Mouse (Mus musculus) duodenum, adult 2 months (tissue): ENCODE measurements around the gene Cenpp. TPM values are rescaled to one million over a fixed set of nuclear protein-coding genes. Genes with fewer than 3 reads are reported as not detected.

Source experiments
- polyA plus RNA-seq: library from polyadenylated mRNA; depleted of rRNA; stranded (reverse); fragments of >200 nt; gene quantifications from 2 replicates; pipeline ENCODE4 v1.2.3, GENCODE M21; 2012; ENCODE audit warnings: low replicate concordance; rRNA removed

Cenpp gene
- 0.16 and 0.38 TPM in 2 replicates for polyA plus RNA-seq

DNA sequence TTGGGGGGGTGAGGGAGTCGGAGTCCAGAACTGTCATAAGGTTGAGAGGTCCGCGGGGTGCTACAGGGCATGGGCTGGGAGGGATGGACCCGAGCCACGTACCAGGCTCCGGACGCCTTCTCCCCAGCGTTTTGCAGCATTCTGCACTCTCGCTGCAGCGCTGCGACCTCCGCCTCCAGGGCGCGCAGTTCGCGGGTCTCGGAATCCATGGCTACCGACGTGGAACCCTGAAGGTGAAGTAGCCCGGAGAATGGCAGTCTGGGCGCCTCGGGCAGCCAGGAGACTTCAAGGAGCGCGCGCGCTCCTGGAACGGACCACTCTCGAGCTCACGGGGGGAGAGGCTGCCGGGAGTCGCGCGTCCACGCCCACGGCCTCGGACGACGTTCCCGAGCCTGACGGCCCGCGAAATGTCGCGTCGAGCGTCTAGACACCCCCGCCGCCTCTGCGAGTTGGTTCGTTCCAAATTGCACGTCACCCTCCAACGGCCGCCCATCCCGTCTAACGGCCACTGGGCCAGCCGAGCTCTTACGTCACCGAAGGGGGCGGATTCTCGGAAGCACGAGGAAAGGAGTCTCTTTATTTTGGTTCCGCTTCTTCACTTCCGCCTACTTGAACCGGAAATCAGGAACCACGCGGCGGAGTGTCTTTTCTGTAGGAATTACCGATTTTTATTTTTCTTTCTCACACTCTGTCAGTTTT is at the start of gene Cenpp, which contains the start of gene Nol8:
Gene Cenpp (minus strand): TSS at position 305 of the 699 bp plus-strand sequence.
Gene Nol8 (plus strand): TSS at position 598 of the 699 bp plus-strand sequence.

GRCm38 (mm10) chr13:49681351-49682232 is 29.0 kb upstream of the Cenpp start, which contains the start of gene Iars:
Gene Iars, plus strand, starts transcription at chr13:49682100.

DNA sequence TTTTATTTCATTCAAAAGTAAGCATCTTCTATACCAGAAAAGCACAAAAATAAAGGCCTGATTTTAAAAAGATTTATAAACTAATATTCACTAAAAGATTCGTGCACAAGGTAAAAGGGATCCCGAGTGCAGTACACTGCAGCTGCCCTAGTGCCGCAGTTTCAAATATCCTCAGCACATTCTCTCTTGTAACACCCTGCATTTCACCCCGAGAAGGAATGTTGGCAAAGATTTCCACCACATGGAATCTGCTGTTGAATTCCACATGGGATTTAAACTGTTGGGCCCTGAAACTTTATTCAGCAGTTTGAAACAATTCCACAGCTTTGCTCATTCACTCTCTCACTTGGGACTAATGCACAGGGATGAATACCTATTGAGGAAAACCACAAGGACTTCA is 44.9 kb downstream of the Cenpp start, which contains the start of gene Ogn:
Gene Ogn (plus strand): TSS at position 333 of the 400 bp plus-strand sequence.

DNA sequence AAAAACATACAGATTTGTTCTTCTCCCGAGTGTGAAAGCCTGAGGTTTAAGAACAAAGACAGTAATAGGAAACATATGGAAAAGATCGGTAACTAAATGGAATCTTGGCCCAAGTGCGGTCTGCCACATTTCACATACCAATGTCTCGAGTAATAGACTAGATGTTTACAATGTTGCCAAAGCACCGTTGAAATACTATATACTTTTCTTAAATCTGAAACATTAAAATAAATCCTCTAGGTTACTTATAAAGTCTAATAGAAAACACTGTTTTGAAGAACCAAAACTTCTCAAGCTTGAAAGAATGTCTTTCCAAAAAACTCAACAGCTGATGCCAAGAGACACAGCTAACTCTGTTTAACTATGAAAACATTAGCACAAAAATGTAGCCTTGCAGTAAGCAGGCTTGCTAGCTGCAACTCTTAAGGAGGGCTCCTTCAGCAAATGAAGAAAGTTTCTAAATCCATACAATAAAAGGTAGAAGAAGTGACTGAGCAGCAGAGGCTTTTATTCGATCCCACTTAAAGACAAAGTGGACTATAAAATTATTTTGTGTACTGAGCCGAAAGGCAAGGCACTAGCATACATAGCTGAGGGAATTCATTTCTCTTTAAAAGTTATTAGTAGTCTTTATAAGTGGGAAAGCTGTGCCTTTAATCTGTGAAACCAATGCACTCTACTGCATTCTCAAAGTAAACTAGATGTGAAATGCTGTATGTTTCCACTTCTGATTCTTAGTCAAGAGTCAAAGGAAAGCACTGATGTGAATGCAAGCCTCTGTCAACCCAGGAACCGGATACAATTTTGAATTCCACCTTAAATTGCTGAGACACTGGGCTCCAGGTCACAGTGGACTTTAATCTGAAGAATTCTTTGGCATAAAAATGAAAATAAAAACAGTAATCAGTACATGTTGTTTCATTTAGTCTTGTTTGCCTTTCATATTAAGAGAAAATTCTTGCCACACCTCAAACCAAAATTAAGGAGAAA is 70.7 kb downstream of the Cenpp start, which contains the start of gene Omd:
Gene Omd (plus strand): TSS at position 922 of the 990 bp plus-strand sequence.

DNA sequence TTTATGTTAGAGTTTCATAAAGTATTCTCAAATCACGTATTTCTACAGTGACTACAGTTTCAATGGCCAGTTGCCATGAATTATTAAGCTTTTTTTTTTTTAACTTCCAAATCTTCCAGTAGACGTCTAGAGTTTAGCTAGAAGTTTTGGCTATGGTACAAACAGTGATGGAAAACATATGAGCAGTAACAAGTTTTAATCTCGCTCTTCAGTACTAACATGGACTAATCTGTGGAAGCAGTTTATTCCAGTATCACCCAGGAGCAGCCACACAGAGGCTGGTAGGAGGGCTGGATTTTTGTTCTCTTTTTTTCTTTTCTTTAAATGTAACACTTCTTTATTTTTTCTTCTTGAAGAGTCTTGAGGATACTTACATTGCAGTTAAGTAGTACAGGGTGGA is 108.3 kb downstream of the Cenpp start, which contains the start of gene Aspn:
Gene Aspn (plus strand): TSS at position 165 of the 400 bp plus-strand sequence.

GRCm38 (mm10) chr13:49504510-49504909 is 148.1 kb downstream of the Cenpp start, which contains the start of gene Ecm2:
Gene Ecm2, plus strand, starts transcription at chr13:49504810.

DNA sequence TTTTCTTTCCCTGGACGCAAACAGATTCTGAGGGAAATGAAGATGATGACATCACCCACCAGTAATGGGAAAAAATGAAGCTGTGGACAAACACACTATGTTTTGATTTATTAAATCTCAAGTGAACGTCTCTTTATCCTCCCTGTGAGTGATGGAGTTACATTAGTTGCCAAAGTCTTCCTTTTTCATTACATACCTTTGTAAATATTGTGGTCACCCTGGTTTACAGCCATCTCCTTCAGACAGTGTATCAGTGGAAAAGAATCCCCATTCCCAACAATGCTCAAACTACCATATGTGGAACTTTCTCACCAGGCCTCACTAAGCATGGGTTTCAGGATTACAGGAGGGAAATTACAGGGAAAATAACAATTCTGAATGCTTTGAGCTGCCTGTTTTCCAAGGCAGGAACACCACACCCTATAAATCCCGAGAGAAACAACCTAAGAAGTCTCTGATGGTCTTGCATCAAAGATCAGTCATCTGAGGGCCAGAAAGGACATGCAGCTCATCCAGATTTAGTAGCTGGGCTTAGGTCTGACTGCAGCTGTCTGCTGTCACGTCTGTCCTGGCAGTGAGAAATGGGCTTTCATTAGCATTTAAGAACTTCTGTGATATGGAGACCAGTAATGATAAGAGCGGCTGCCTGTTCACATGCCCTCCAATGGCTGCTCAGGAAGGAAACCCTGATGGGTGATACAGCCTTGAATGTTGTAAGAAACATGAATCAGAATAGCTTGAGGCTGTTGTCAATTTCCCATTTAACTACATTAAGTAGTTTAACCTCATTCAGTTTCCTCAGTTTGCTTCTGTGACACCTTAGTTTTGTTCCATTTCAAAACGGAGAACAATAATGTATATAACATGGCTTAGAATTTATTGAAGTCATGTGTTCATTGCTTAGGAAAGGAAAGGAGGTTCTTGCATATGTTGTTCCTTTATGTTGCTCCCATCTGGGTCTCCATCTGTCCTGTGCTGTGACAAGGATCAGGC is 159.9 kb downstream of the Cenpp start, which contains the start of gene Tes3-ps:
Gene Tes3-ps (plus strand): TSS at position 943 of the 993 bp plus-strand sequence.

GRCm38 (mm10) chr13:49420754-49421605 is 231.6 kb downstream of the Cenpp start, which contains the start of gene Ippk:
Gene Ippk, plus strand, starts transcription at chr13:49421249.

Other genes with a start within 250 kb of the Cenpp start
- 2.2 and 5.4 TPM in 2 replicates for gene Ippk, start 231.5 kb downstream of the Cenpp start, polyA plus RNA-seq
- gene Tes3-ps, start 159.5 kb downstream of the Cenpp start, polyA plus RNA-seq, result not detected in 2 replicates
- 0.08 and 0.16 TPM in 2 replicates for gene Ecm2, start 148.0 kb downstream of the Cenpp start, polyA plus RNA-seq
- gene Aspn, start 108.3 kb downstream of the Cenpp start, polyA plus RNA-seq, result 0.11 and 0.15 TPM in 2 replicates
- gene Omd, start 70.3 kb downstream of the Cenpp start, polyA plus RNA-seq, result not detected in 2 replicates
- gene Ogn, start 44.7 kb downstream of the Cenpp start, polyA plus RNA-seq, result 0.30 and 0.92 TPM in 2 replicates
- gene Nol8, start 293 bp upstream of the Cenpp start, polyA plus RNA-seq, result 0.05 and 0.07 TPM in 2 replicates
- 4.0 and 5.6 TPM in 2 replicates for gene Iars, start 29.3 kb upstream of the Cenpp start, polyA plus RNA-seq
- not detected in 2 replicates for gene Gm30302, start 146.2 kb upstream of the Cenpp start, polyA plus RNA-seq